Mouse (Mus musculus) CD4-positive, CD25-positive, alpha-beta regulatory T cell, adult 9 weeks (primary cell): ENCODE results near the gene Pebp1. TPM values are rescaled to one million over a fixed set of nuclear protein-coding genes. Genes with fewer than 3 reads are reported as not detected.

Experiments
- polyA plus RNA-seq: library from polyadenylated mRNA; unstranded; fragments of 100-300 nt; shearing (Covaris generic); gene quantifications from one replicate; pipeline ENCODE4 v1.2.1, GENCODE M21; 2017

Pebp1 gene
- 297 TPM for polyA plus RNA-seq

DNA sequence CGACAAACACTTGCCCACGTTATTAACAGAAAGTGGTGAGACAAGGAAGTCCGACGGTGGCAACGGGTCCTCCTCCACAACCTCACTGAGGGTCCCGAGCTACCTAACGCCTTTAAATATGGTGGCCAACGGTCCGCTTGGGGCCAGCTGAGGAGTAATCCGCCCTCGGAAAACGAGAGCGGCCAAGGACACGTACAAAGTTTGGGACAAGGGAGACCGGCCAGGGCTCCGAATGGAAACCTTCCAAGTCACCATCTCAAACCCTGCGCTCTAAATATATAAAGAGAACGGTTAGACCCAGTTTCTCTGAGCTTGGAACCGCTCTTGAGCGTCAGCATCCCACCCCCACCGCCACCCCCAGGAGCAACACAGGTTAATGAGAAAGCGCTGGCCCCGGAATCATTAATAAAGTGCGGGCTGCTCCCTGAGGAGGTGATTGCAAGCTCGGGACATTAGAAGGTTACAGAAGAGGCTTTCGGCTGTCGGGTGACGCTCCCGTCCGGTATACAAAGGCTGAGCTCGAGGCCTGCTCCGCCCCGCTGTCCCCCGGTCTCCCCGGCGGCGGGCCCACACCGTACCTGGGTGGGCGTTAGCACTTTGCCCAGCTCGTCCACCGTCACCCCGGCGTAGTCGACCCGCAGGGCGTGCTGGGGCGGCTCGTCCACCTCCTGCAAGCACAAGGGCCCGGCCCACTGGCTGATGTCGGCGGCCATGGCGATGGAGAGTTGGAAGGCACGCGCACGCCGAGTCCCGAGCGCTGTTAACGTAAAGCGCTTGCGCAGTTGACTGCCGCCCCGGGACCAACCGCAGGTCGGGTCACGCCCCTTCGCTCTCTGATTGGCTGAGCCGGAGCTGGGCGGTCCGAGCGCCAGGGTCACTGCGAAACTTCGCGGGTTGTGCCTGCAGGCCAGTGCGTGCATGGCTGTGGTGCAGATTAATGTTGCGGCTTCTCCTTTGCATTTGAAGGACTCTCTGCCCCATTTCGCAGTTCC is at the start of gene Pebp1:
TSS of gene Pebp1 (minus strand) at position 795 of the 992 bp plus-strand sequence.

GRCm38 (mm10) chr5:117318741-117319629 is 31.6 kb upstream of the Pebp1 start, which contains the start of gene Vsig10:
Gene Vsig10 (plus strand): TSS chr5:117319083.

Other genes with a start within 250 kb of the Pebp1 start
- gene Suds3, start 171.5 kb downstream of the Pebp1 start, polyA plus RNA-seq: 5.7 TPM
- gene Taok3, start 167.5 kb downstream of the Pebp1 start, polyA plus RNA-seq: 136 TPM
- 9.4 TPM for gene Vsig10, start 31.5 kb upstream of the Pebp1 start, polyA plus RNA-seq
- 7.7 TPM for gene Wsb2, start 69.7 kb upstream of the Pebp1 start, polyA plus RNA-seq
- 25.5 TPM for gene Rfc5, start 101.4 kb upstream of the Pebp1 start, polyA plus RNA-seq
- 1.6 TPM for gene Ksr2, start 126.4 kb upstream of the Pebp1 start, polyA plus RNA-seq